Mouse (Mus musculus): ENCODE measurements around the gene Gpd2. TPM values are rescaled to one million over a fixed set of nuclear protein-coding genes. Genes with fewer than 3 reads are reported as not detected.
A peak's percentile ranks its signal among the peaks of the same experiment; 100 is the strongest.

Gpd2 gene
- polyA plus RNA-seq, 1 experiment from 2014 or later, result 13.4 TPM

GRCm38 (mm10) chr2:57239356-57239755 lies 1.9 kb downstream of the Gpd2 start:
- Histone ChIP-seq H3K4me1 (ENCODE audit: control insufficient read depth, insufficient read depth, low read length) (peaks cover 2% of the 10 kb centered on the region; the same call in 1 of the 2 replicates), H3K9ac (ENCODE audit: low read length) (no peak overlapping the region), H3K9me3 (replicated peaks; ENCODE audit: control insufficient read depth, low read length) (no peaks in the 10 kb centered on the region), H3K27ac (ENCODE audit: low read length) (no peak overlapping the region), H3K27me3 (ENCODE audit: control insufficient read depth, insufficient read depth, low read length) (no peaks in the 10 kb centered on the region), H3K4me2 (ENCODE audit: low read depth, low read length) (peak overlapping the region; percentile 91; the same call in 1 of the 2 replicates), H3K4me3 (ENCODE audit: low read length) (no peak overlapping the region), H3K36me3 (ENCODE audit: control insufficient read depth, insufficient read depth) (no peaks in the 10 kb centered on the region)
- WGBS, result 39% methylated on average over 2 of the region's 2 CpGs
- no peak for ATAC-seq (replicated peaks; ENCODE audit: extremely low read depth, insufficient read depth, low FRiP score)

- 71% methylated on average over 5 of the region's 5 CpGs for WGBS
- no peak for ATAC-seq (replicated peaks; ENCODE audit: extremely low read depth, insufficient read depth, low FRiP score)
Observed at GRCm38 (mm10) chr2:57243987-57244386, 6.6 kb downstream of the Gpd2 start.

GRCm38 (mm10) chr2:57245721-57246328 lies 8.4 kb downstream of the Gpd2 start:
- H3K27ac ChIP-seq (ENCODE audit: low read length), result no peak overlapping the region
- no peaks in the 10 kb centered on the region for H3K4me1 ChIP-seq (ENCODE audit: control insufficient read depth, insufficient read depth, low read length)
- H3K36me3 ChIP-seq (ENCODE audit: control insufficient read depth, insufficient read depth), result no peaks in the 10 kb centered on the region
- H3K9ac ChIP-seq (ENCODE audit: low read length), result no peak overlapping the region
- ATAC-seq (replicated peaks; ENCODE audit: extremely low read depth, insufficient read depth, low FRiP score), result no peak
- H3K27me3 ChIP-seq (ENCODE audit: control insufficient read depth, insufficient read depth, low read length), result no peaks in the 10 kb centered on the region
- H3K4me2 ChIP-seq (ENCODE audit: low read depth, low read length), result no peak overlapping the region
- no peaks in the 10 kb centered on the region for H3K9me3 ChIP-seq (replicated peaks; ENCODE audit: control insufficient read depth, low read length)
- WGBS, result 83% methylated on average over 6 of the region's 6 CpGs
- no peak overlapping the region for H3K4me3 ChIP-seq (ENCODE audit: low read length)

More at GRCm38 (mm10) chr2:57243987-57244386, 6.6 kb downstream of the Gpd2 start:
- Histone ChIP-seq H3K9me3 (replicated peaks; ENCODE audit: control insufficient read depth, low read length) (no peaks in the 10 kb centered on the region), H3K27me3 (ENCODE audit: control insufficient read depth, insufficient read depth, low read length) (no peaks in the 10 kb centered on the region), H3K4me1 (ENCODE audit: control insufficient read depth, insufficient read depth, low read length) (no peaks in the 10 kb centered on the region), H3K9ac (ENCODE audit: low read length) (no peak overlapping the region), H3K27ac (ENCODE audit: low read length) (no peak overlapping the region), H3K36me3 (ENCODE audit: control insufficient read depth, insufficient read depth) (no peaks in the 10 kb centered on the region), H3K4me3 (ENCODE audit: low read length) (no peak overlapping the region), H3K4me2 (ENCODE audit: low read depth, low read length) (no peak overlapping the region)

GRCm38 (mm10) chr2:57250113-57250512 lies 12.7 kb downstream of the Gpd2 start:
- Histone ChIP-seq H3K4me1 (ENCODE audit: control insufficient read depth, insufficient read depth, low read length) (peaks cover 6% of the 10 kb centered on the region), H3K27me3 (ENCODE audit: control insufficient read depth, insufficient read depth, low read length) (no peaks in the 10 kb centered on the region), H3K4me3 (ENCODE audit: low read length) (no peak overlapping the region), H3K9ac (ENCODE audit: low read length) (no peak overlapping the region), H3K27ac (ENCODE audit: low read length) (no peak overlapping the region), H3K36me3 (ENCODE audit: control insufficient read depth, insufficient read depth) (no peaks in the 10 kb centered on the region), H3K9me3 (replicated peaks; ENCODE audit: control insufficient read depth, low read length) (no peaks in the 10 kb centered on the region), H3K4me2 (ENCODE audit: low read depth, low read length) (no peak overlapping the region)
- ATAC-seq (replicated peaks; ENCODE audit: extremely low read depth, insufficient read depth, low FRiP score), result no peak
- WGBS, result 84% methylated on average over 3 of the region's 3 CpGs

GRCm38 (mm10) chr2:57251636-57252317 lies 14.3 kb downstream of the Gpd2 start:
- H3K4me2 ChIP-seq (ENCODE audit: low read depth, low read length), result no peak overlapping the region
- H3K27me3 ChIP-seq (ENCODE audit: control insufficient read depth, insufficient read depth, low read length), result no peaks in the 10 kb centered on the region
- H3K4me3 ChIP-seq (ENCODE audit: low read length), result no peak overlapping the region
- peaks cover 18% of the 10 kb centered on the region for H3K4me1 ChIP-seq (ENCODE audit: control insufficient read depth, insufficient read depth, low read length)
- no peaks in the 10 kb centered on the region for H3K36me3 ChIP-seq (ENCODE audit: control insufficient read depth, insufficient read depth)
- no peak for ATAC-seq (replicated peaks; ENCODE audit: extremely low read depth, insufficient read depth, low FRiP score)
- no peak overlapping the region for H3K9ac ChIP-seq (ENCODE audit: low read length)
- H3K9me3 ChIP-seq (replicated peaks; ENCODE audit: control insufficient read depth, low read length), result no peaks in the 10 kb centered on the region
- WGBS, result 83% methylated on average over 13 of the region's 13 CpGs
- H3K27ac ChIP-seq (ENCODE audit: low read length), result no peak overlapping the region

- no peaks in the 10 kb centered on the region for H3K36me3 ChIP-seq (ENCODE audit: control insufficient read depth, insufficient read depth)
- H3K4me2 ChIP-seq (ENCODE audit: low read depth, low read length), result no peak overlapping the region
- no peak overlapping the region for H3K27ac ChIP-seq (ENCODE audit: low read length)
- peaks cover 20% of the 10 kb centered on the region for H3K4me1 ChIP-seq (ENCODE audit: control insufficient read depth, insufficient read depth, low read length)
- H3K27me3 ChIP-seq (ENCODE audit: control insufficient read depth, insufficient read depth, low read length), result no peaks in the 10 kb centered on the region
- WGBS, result 81% methylated on average over 10 of the region's 10 CpGs
- ATAC-seq (replicated peaks; ENCODE audit: extremely low read depth, insufficient read depth, low FRiP score), result no peak
- H3K9me3 ChIP-seq (replicated peaks; ENCODE audit: control insufficient read depth, low read length), result no peaks in the 10 kb centered on the region
- H3K4me3 ChIP-seq (ENCODE audit: low read length), result no peak overlapping the region
- H3K9ac ChIP-seq (ENCODE audit: low read length), result no peak overlapping the region
Observed at GRCm38 (mm10) chr2:57252542-57253301, 15.3 kb downstream of the Gpd2 start.

- no peaks in the 10 kb centered on the region for H3K9me3 ChIP-seq (replicated peaks; ENCODE audit: control insufficient read depth, low read length)
- H3K36me3 ChIP-seq (ENCODE audit: control insufficient read depth, insufficient read depth), result no peaks in the 10 kb centered on the region
- 78% methylated on average over 4 of the region's 4 CpGs for WGBS
- H3K4me2 ChIP-seq (ENCODE audit: low read depth, low read length), result no peak overlapping the region
- no peak for ATAC-seq (replicated peaks; ENCODE audit: extremely low read depth, insufficient read depth, low FRiP score)
- no peak overlapping the region for H3K9ac ChIP-seq (ENCODE audit: low read length)
- peaks cover 20% of the 10 kb centered on the region for H3K4me1 ChIP-seq (ENCODE audit: control insufficient read depth, insufficient read depth, low read length)
- H3K4me3 ChIP-seq (ENCODE audit: low read length), result no peak overlapping the region
- H3K27me3 ChIP-seq (ENCODE audit: control insufficient read depth, insufficient read depth, low read length), result no peaks in the 10 kb centered on the region
- H3K27ac ChIP-seq (ENCODE audit: low read length), result no peak overlapping the region
Observed at GRCm38 (mm10) chr2:57254267-57254666, 16.8 kb downstream of the Gpd2 start.

GRCm38 (mm10) chr2:57255153-57255670 lies 17.8 kb downstream of the Gpd2 start:
- Histone ChIP-seq H3K27ac (ENCODE audit: low read length) (peak overlapping the region; percentile 56), H3K9ac (ENCODE audit: low read length) (no peak overlapping the region; the same call in 1 of the 2 replicates), H3K9me3 (replicated peaks; ENCODE audit: control insufficient read depth, low read length) (no peaks in the 10 kb centered on the region), H3K36me3 (ENCODE audit: control insufficient read depth, insufficient read depth) (no peaks in the 10 kb centered on the region), H3K4me2 (ENCODE audit: low read depth, low read length) (peak overlapping the region; percentile 29), H3K27me3 (ENCODE audit: control insufficient read depth, insufficient read depth, low read length) (no peaks in the 10 kb centered on the region), H3K4me1 (ENCODE audit: control insufficient read depth, insufficient read depth, low read length) (peaks cover 20% of the 10 kb centered on the region), H3K4me3 (ENCODE audit: low read length) (no peak overlapping the region)
- whole genome bisulfite sequencing, result 49% methylated on average over 11 of the region's 11 CpGs
- ATAC-seq (replicated peaks; ENCODE audit: extremely low read depth, insufficient read depth, low FRiP score), result peak; percentile 76

- Histone ChIP-seq H3K4me2 (ENCODE audit: low read depth, low read length) (peak overlapping the region; percentile 29), H3K9ac (ENCODE audit: low read length) (no peak overlapping the region), H3K27ac (ENCODE audit: low read length) (peak overlapping the region; percentile 56; the same call in 1 of the 2 replicates), H3K36me3 (ENCODE audit: control insufficient read depth, insufficient read depth) (no peaks in the 10 kb centered on the region), H3K9me3 (replicated peaks; ENCODE audit: control insufficient read depth, low read length) (no peaks in the 10 kb centered on the region), H3K27me3 (ENCODE audit: control insufficient read depth, insufficient read depth, low read length) (no peaks in the 10 kb centered on the region), H3K4me3 (ENCODE audit: low read length) (no peak overlapping the region), H3K4me1 (ENCODE audit: control insufficient read depth, insufficient read depth, low read length) (peaks cover 20% of the 10 kb centered on the region)
- WGBS, result 58% methylated on average over 3 of the region's 3 CpGs
- ATAC-seq (replicated peaks; ENCODE audit: extremely low read depth, insufficient read depth, low FRiP score), result no peak
Observed at GRCm38 (mm10) chr2:57255836-57256235, 18.4 kb downstream of the Gpd2 start.

All from heart, embryonic 16.5 days (tissue).